Mouse (Mus musculus) erythroblast, embryonic 14.5 days (primary cell): ENCODE measurements around the gene Macrod2. TPM values are rescaled to one million over a fixed set of nuclear protein-coding genes. Genes with fewer than 3 reads are reported as not detected.

Source experiments
- H3K27me3 ChIP-seq: 2 replicates; pipeline ENCODE4 v1.6.1; 2012; ENCODE audit warnings: inconsistent platforms; ENCODE audit not compliant: control insufficient read depth
- H3K36me3 ChIP-seq: 2 replicates; pipeline ENCODE4 v1.6.1; 2012; ENCODE audit warnings: mild to moderate bottlenecking, inconsistent platforms; ENCODE audit not compliant: control insufficient read depth
- H3K4me1 ChIP-seq: 2 replicates; pipeline ENCODE4 v1.6.1; 2012; ENCODE audit warnings: inconsistent platforms; ENCODE audit not compliant: control insufficient read depth
- H3K4me3 ChIP-seq: replicated peaks from 2 replicates; pipeline ENCODE3; 2012; ENCODE audit warnings: moderate library complexity, mild to moderate bottlenecking, inconsistent platforms
- H3K9me3 ChIP-seq: 2 replicates; pipeline ENCODE4 v1.6.1; 2012; ENCODE audit warnings: low read length, inconsistent platforms, mixed read lengths; ENCODE audit not compliant: control insufficient read depth
- GATA1 ChIP-seq: IDR thresholded peaks from 2 replicates; pipeline ENCODE4 v1.6.1; 2012; ENCODE audit warnings: low read length, inconsistent platforms, mixed read lengths
- TAL1 ChIP-seq: IDR thresholded peaks from 3 replicates; pipeline ENCODE4 v1.6.1; 2012; ENCODE audit warnings: low read length, inconsistent platforms, mixed read lengths
- polyA plus RNA-seq: library from polyadenylated mRNA; stranded (reverse); fragments of >175 nt; gene quantifications from 2 replicates; pipeline ENCODE4 v1.2.3, GENCODE M21; 2012

Macrod2 gene
- polyA plus RNA-seq, 1 experiment, result 0.81 TPM

- Histone ChIP-seq H3K4me3 (no peak overlapping the region), H3K4me1 (no peaks in the 10 kb centered on the region), H3K9me3 (no peaks in the 10 kb centered on the region), H3K36me3 (no peaks in the 10 kb centered on the region), H3K27me3 (no peaks in the 10 kb centered on the region)
- TF ChIP-seq TAL1 (no peak), GATA1 (no peak)
Observed at GRCm38 (mm10) chr2:140934483-140934882, 539.4 kb downstream of the Macrod2 start.

GRCm38 (mm10) chr2:140949461-140949860, 554.4 kb downstream of the Macrod2 start:
- TF ChIP-seq TAL1, result no peak
- no peak for TF ChIP-seq GATA1
- Histone ChIP-seq H3K4me3 (no peak overlapping the region), H3K27me3 (no peaks in the 10 kb centered on the region), H3K36me3 (no peaks in the 10 kb centered on the region), H3K9me3 (no peaks in the 10 kb centered on the region), H3K4me1 (no peaks in the 10 kb centered on the region)

- H3K36me3 ChIP-seq, result no peaks in the 10 kb centered on the region
- H3K4me1 ChIP-seq, result no peaks in the 10 kb centered on the region
- H3K27me3 ChIP-seq, result no peaks in the 10 kb centered on the region
- no peaks in the 10 kb centered on the region for H3K9me3 ChIP-seq
- TF ChIP-seq TAL1 (no peak), GATA1 (no peak)
- H3K4me3 ChIP-seq, result no peak overlapping the region
Observed at GRCm38 (mm10) chr2:140959246-140959645, 564.1 kb downstream of the Macrod2 start.

GRCm38 (mm10) chr2:140970181-140970580, 575.1 kb downstream of the Macrod2 start:
- H3K4me1 ChIP-seq, result no peaks in the 10 kb centered on the region
- TF ChIP-seq TAL1, result no peak
- no peak for TF ChIP-seq GATA1
- no peak overlapping the region for H3K4me3 ChIP-seq
- H3K36me3 ChIP-seq, result no peaks in the 10 kb centered on the region
- H3K9me3 ChIP-seq, result no peaks in the 10 kb centered on the region
- no peaks in the 10 kb centered on the region for H3K27me3 ChIP-seq

- Histone ChIP-seq H3K9me3 (no peaks in the 10 kb centered on the region), H3K4me3 (no peak overlapping the region), H3K27me3 (no peaks in the 10 kb centered on the region), H3K36me3 (no peaks in the 10 kb centered on the region), H3K4me1 (no peaks in the 10 kb centered on the region)
- TF ChIP-seq TAL1 (no peak), GATA1 (no peak)
Observed at GRCm38 (mm10) chr2:140971845-140972244, 576.7 kb downstream of the Macrod2 start.

- TF ChIP-seq GATA1 (no peak), TAL1 (no peak)
- no peak overlapping the region for H3K4me3 ChIP-seq
- H3K36me3 ChIP-seq, result no peaks in the 10 kb centered on the region
- no peaks in the 10 kb centered on the region for H3K9me3 ChIP-seq
- H3K27me3 ChIP-seq, result no peaks in the 10 kb centered on the region
- no peaks in the 10 kb centered on the region for H3K4me1 ChIP-seq
Observed at GRCm38 (mm10) chr2:140985670-140986372, 590.7 kb downstream of the Macrod2 start.

GRCm38 (mm10) chr2:141003846-141004245, 608.7 kb downstream of the Macrod2 start:
- H3K36me3 ChIP-seq, result no peaks in the 10 kb centered on the region
- H3K9me3 ChIP-seq, result no peaks in the 10 kb centered on the region
- H3K4me3 ChIP-seq, result no peak overlapping the region
- no peaks in the 10 kb centered on the region for H3K4me1 ChIP-seq
- TF ChIP-seq GATA1 (no peak), TAL1 (no peak)
- no peaks in the 10 kb centered on the region for H3K27me3 ChIP-seq

- Histone ChIP-seq H3K4me1 (no peaks in the 10 kb centered on the region), H3K27me3 (no peaks in the 10 kb centered on the region), H3K4me3 (no peak overlapping the region), H3K9me3 (no peaks in the 10 kb centered on the region), H3K36me3 (no peaks in the 10 kb centered on the region)
- TF ChIP-seq TAL1, result no peak
- no peak for TF ChIP-seq GATA1
Observed at GRCm38 (mm10) chr2:141004326-141004725, 609.2 kb downstream of the Macrod2 start.

GRCm38 (mm10) chr2:141005616-141006015, 610.5 kb downstream of the Macrod2 start:
- Histone ChIP-seq H3K27me3 (no peaks in the 10 kb centered on the region), H3K4me1 (no peaks in the 10 kb centered on the region), H3K9me3 (no peaks in the 10 kb centered on the region), H3K36me3 (no peaks in the 10 kb centered on the region), H3K4me3 (no peak overlapping the region)
- no peak for TF ChIP-seq TAL1
- no peak for TF ChIP-seq GATA1

- no peak overlapping the region for H3K4me3 ChIP-seq
- no peaks in the 10 kb centered on the region for H3K36me3 ChIP-seq
- no peaks in the 10 kb centered on the region for H3K4me1 ChIP-seq
- TF ChIP-seq TAL1, result no peak
- no peak for TF ChIP-seq GATA1
- H3K9me3 ChIP-seq, result no peaks in the 10 kb centered on the region
- no peaks in the 10 kb centered on the region for H3K27me3 ChIP-seq
Observed at GRCm38 (mm10) chr2:141007725-141008124, 612.6 kb downstream of the Macrod2 start.
